Mouse (Mus musculus): ENCODE data around the gene Col5a3. TPM values are rescaled to one million over a fixed set of nuclear protein-coding genes. Genes with fewer than 3 reads are reported as not detected.
A peak's percentile ranks its signal among the peaks of the same experiment; 100 is the strongest.

The Col5a3 gene
- polyA plus RNA-seq, 1 experiment from 2014 or later: 0.14 TPM

DNA sequence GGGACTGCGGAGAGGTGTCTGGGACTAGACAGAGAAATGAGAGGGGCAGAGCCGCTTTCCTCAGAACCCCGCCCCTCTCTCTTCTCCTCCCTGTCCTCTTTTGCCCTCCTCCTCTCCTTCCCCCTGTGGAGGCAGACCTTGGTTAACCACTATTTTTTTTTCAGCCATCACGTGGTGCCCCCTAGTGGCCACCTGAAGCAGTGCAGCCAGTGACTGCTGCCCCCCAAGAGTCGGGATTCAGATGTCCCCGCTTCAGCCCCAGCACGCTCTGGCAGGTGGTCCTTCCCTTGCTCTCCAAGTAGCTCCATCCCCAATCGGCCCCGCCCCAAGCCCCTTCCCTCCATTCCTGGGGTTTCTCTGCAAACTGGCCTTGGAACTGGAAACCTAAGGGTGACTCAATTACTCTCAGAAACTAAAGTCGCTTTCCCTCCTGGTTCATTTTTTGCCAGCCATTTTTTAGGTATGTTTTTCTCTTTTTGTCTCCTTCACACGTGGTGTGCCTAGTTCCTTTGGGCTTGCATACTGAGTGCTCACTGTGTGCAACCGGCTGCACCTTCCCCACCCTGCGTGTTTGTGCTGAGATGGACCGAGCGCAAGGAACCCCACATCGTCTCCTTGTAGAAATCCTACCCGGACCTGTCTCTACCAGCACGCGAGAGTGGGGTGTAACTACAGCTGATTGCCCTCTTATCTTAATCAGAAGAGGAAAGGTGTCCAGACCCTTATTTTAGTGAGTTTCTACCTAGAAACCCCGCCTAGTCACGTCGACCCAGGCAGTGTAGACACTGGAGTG is 70.7 kb downstream of the Col5a3 start:
- DNase-seq (ENCODE audit: low spot score) (peak; percentile 40), ATAC-seq (replicated peaks; ENCODE audit: insufficient number of reproducible peaks, low FRiP score, low TSS enrichment, low read depth) (no peak)
- Histone ChIP-seq H3K4me1 (ENCODE audit: control insufficient read depth, insufficient read depth, low read length) (peaks cover 7% of the 10 kb centered on the region; the same call in 1 of the 2 replicates), H3K9me3 (replicated peaks; ENCODE audit: control insufficient read depth, low read length) (no peaks in the 10 kb centered on the region), H3K4me3 (ENCODE audit: low read depth, low read length) (no peak overlapping the region), H3K36me3 (replicated peaks; ENCODE audit: control insufficient read depth, insufficient read depth, low read depth, low read length) (no peaks in the 10 kb centered on the region), H3K4me2 (ENCODE audit: low read depth, low read length) (no peak overlapping the region), H3K27me3 (ENCODE audit: control insufficient read depth, insufficient read depth, low read length) (peaks cover 23% of the 10 kb centered on the region), H3K27ac (replicated peaks; ENCODE audit: low read depth, low read length) (no peak overlapping the region), H3K9ac (replicated peaks; ENCODE audit: low read length) (no peak overlapping the region)
- WGBS: 10% methylated on average over 22 of the region's 22 CpGs

DNA sequence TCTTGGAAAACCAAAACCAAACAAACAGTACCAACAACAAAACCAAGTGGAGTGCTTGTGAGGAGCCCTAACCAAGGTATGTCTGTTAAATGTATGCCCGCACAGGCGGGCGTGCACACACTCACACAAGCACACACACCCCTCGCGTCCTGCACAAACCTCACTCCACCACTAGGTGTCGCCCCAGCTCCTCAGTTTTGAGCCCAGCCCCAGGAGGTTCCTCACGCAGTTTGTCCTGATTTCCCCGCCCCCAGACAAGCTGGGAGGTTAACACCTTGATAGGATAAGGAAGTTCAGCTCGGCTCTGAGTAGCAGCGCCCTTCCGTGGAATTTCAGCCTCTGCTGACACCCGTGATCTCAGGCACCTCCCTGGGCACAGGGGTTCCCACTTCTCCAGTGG is 74.5 kb downstream of the Col5a3 start:
- Histone ChIP-seq H3K27ac (replicated peaks; ENCODE audit: low read depth, low read length) (no peak overlapping the region), H3K36me3 (replicated peaks; ENCODE audit: control insufficient read depth, insufficient read depth, low read depth, low read length) (no peaks in the 10 kb centered on the region), H3K4me3 (ENCODE audit: low read depth, low read length) (no peak overlapping the region), H3K4me2 (ENCODE audit: low read depth, low read length) (no peak overlapping the region), H3K27me3 (ENCODE audit: control insufficient read depth, insufficient read depth, low read length) (peaks cover 16% of the 10 kb centered on the region), H3K4me1 (ENCODE audit: control insufficient read depth, insufficient read depth, low read length) (0 out of 2 replicates have a peak, but pooled peaks cover under 1% of the 10 kb centered on the region), H3K9me3 (replicated peaks; ENCODE audit: control insufficient read depth, low read length) (no peaks in the 10 kb centered on the region), H3K9ac (replicated peaks; ENCODE audit: low read length) (no peak overlapping the region)
- ATAC-seq (replicated peaks; ENCODE audit: insufficient number of reproducible peaks, low FRiP score, low TSS enrichment, low read depth): peak; percentile 64
- peak; percentile 89 for DNase-seq (ENCODE audit: low spot score)
- WGBS: 2% methylated on average over 12 of the region's 12 CpGs

DNA sequence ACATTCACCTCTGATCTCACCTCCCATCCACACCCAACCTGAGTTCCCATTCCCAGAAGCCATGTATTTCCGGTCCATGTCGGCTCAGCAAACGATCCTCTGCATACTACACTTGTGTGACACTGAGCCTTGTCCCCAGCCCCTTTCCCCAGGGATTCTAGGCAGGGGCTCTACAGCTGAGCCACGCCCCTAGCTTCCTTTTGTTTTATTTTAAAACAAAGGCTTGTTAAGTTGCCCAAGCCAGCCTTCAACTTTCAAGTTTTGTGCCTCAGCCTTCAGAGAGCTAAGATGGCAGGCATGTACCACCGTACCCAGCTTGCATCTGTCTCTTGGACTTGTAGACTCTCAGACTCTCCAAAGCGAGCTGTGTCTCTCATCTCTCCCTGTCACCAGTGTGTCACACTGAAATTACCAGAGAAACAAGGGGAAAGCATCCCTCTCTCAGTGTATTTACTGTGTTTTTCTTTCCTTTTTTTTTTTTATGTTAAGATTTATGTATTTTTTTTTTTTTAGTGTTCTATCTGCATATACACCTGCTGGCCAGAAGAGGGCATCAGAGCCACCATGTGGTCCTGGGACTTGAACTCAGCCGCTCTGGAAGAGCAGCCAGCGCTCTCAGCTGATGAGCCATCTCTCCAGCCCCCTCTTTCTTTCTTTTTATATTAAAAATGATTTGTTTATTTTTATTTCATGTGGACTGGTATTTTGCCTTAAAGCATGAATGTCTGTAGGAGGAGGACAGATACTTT is 76.4 kb downstream of the Col5a3 start:
- WGBS: 51% methylated on average over 8 of the region's 8 CpGs
- H3K36me3 ChIP-seq (replicated peaks; ENCODE audit: control insufficient read depth, insufficient read depth, low read depth, low read length): no peaks in the 10 kb centered on the region
- DNase-seq (ENCODE audit: low spot score): peak; percentile 39
- H3K27ac ChIP-seq (replicated peaks; ENCODE audit: low read depth, low read length): no peak overlapping the region
- ATAC-seq (replicated peaks; ENCODE audit: insufficient number of reproducible peaks, low FRiP score, low TSS enrichment, low read depth): no peak
- no peak overlapping the region for H3K9ac ChIP-seq (replicated peaks; ENCODE audit: low read length)
- H3K4me3 ChIP-seq (ENCODE audit: low read depth, low read length): no peak overlapping the region
- no peaks in the 10 kb centered on the region for H3K9me3 ChIP-seq (replicated peaks; ENCODE audit: control insufficient read depth, low read length)
- no peaks in the 10 kb centered on the region for H3K4me1 ChIP-seq (ENCODE audit: control insufficient read depth, insufficient read depth, low read length)
- no peaks in the 10 kb centered on the region for H3K27me3 ChIP-seq (ENCODE audit: control insufficient read depth, insufficient read depth, low read length)
- no peak overlapping the region for H3K4me2 ChIP-seq (ENCODE audit: low read depth, low read length)

DNA sequence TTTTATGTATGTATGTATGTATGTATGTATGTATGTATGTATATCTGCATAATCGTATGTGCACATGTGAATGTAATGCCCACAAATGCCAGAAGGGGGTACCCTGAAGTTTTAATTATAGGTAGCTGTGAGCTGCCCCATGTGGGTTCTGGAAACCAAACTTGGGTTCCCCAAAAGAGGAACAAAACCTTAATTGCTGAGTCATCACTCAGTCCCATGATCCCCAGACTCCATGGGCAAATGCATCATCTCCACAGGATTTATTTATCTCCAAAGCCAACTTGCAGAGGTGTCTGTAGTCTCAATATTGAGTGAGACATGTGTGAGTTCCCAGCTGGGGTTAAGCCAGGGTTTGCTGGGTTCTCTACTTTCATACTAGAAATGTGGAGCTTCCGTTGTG is 77.6 kb downstream of the Col5a3 start:
- no peak for ATAC-seq (replicated peaks; ENCODE audit: insufficient number of reproducible peaks, low FRiP score, low TSS enrichment, low read depth)

DNA sequence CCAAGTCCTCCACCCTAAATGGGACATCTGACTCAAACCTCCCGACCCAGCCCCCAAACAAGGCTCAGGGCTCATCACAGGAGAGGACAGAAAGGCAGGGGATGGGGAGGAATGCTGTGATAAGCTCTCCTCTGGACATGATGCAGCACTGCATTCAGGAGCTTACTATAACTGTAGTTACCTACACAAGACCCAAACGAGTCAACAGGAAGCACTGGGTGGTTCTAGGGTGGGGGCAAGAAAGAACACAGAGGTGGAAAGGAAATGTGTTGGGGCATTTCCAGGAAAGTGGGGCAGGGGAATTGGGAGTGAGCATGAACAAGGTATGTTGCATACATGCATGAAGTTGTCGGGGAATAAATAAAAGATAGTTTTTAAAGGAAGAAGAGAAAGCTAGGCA is 80.2 kb downstream of the Col5a3 start:
- Histone ChIP-seq H3K4me1 (ENCODE audit: control insufficient read depth, insufficient read depth, low read length) (no peaks in the 10 kb centered on the region), H3K27me3 (ENCODE audit: control insufficient read depth, insufficient read depth, low read length) (peaks cover 2% of the 10 kb centered on the region; the same call in 1 of the 2 replicates), H3K4me2 (ENCODE audit: low read depth, low read length) (no peak overlapping the region), H3K36me3 (replicated peaks; ENCODE audit: control insufficient read depth, insufficient read depth, low read depth, low read length) (no peaks in the 10 kb centered on the region), H3K4me3 (ENCODE audit: low read depth, low read length) (no peak overlapping the region), H3K9me3 (replicated peaks; ENCODE audit: control insufficient read depth, low read length) (no peaks in the 10 kb centered on the region), H3K9ac (replicated peaks; ENCODE audit: low read length) (no peak overlapping the region), H3K27ac (replicated peaks; ENCODE audit: low read depth, low read length) (no peak overlapping the region)
- DNase-seq (ENCODE audit: low spot score): no peak
- no peak for ATAC-seq (replicated peaks; ENCODE audit: insufficient number of reproducible peaks, low FRiP score, low TSS enrichment, low read depth)
- WGBS: 65% methylated on average over 3 of the region's 3 CpGs

More for the DNA sequence above, 77.6 kb downstream of the Col5a3 start:
- WGBS: 91% methylated on average over 2 of the region's 2 CpGs
- no peak for DNase-seq (ENCODE audit: low spot score)
- Histone ChIP-seq H3K27ac (replicated peaks; ENCODE audit: low read depth, low read length) (no peak overlapping the region), H3K4me2 (ENCODE audit: low read depth, low read length) (no peak overlapping the region), H3K36me3 (replicated peaks; ENCODE audit: control insufficient read depth, insufficient read depth, low read depth, low read length) (no peaks in the 10 kb centered on the region), H3K9me3 (replicated peaks; ENCODE audit: control insufficient read depth, low read length) (no peaks in the 10 kb centered on the region), H3K27me3 (ENCODE audit: control insufficient read depth, insufficient read depth, low read length) (no peaks in the 10 kb centered on the region), H3K4me3 (ENCODE audit: low read depth, low read length) (no peak overlapping the region), H3K4me1 (ENCODE audit: control insufficient read depth, insufficient read depth, low read length) (no peaks in the 10 kb centered on the region), H3K9ac (replicated peaks; ENCODE audit: low read length) (no peak overlapping the region)

DNA sequence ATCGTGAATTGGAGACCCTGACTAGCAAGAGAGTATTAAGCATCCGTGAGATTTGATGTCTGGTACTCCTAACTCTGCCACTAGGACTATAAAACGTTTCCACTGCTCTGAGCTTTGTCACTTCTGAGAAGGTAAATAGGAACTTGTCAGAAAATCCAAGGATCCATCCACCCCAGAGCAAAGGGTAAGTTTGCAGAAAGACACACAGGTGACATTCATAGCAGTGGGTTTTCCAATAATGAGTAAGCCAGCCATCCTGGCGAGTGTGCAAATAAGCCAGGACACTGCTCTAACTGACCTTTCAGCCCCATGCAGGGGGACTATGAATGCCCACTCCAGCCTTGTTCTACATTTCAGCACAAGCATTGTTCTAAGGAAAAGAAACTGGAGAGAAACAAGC is 83.1 kb downstream of the Col5a3 start:
- H3K4me2 ChIP-seq (ENCODE audit: low read depth, low read length): no peak overlapping the region
- H3K27ac ChIP-seq (replicated peaks; ENCODE audit: low read depth, low read length): no peak overlapping the region
- WGBS: 63% methylated on average over 4 of the region's 4 CpGs
- DNase-seq (ENCODE audit: low spot score): no peak
- no peaks in the 10 kb centered on the region for H3K36me3 ChIP-seq (replicated peaks; ENCODE audit: control insufficient read depth, insufficient read depth, low read depth, low read length)
- no peaks in the 10 kb centered on the region for H3K4me1 ChIP-seq (ENCODE audit: control insufficient read depth, insufficient read depth, low read length)
- H3K4me3 ChIP-seq (ENCODE audit: low read depth, low read length): no peak overlapping the region
- peaks cover 24% of the 10 kb centered on the region for H3K27me3 ChIP-seq (ENCODE audit: control insufficient read depth, insufficient read depth, low read length)
- no peak overlapping the region for H3K9ac ChIP-seq (replicated peaks; ENCODE audit: low read length)
- ATAC-seq (replicated peaks; ENCODE audit: insufficient number of reproducible peaks, low FRiP score, low TSS enrichment, low read depth): no peak
- H3K9me3 ChIP-seq (replicated peaks; ENCODE audit: control insufficient read depth, low read length): no peaks in the 10 kb centered on the region

DNA sequence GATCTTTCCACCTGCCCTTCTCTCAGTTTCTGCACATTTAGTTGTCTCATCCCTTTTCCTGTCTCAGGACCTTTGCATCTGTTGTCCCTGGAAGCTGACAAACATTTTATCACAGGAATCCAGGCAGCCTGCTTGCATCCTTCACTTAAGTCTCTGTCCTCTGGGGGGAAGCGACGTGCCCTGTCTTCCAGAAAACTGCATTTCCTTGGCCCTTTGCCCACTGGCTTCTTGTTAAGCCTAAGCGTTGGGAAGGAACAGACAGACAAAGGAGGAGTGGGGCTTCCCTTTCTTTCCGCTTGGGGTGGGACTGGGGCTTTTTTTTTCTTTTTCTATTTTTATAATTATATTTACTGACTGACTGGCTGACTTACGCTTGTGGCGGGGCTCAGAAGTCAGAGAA is 85.4 kb downstream of the Col5a3 start:
- H3K9ac ChIP-seq (replicated peaks; ENCODE audit: low read length): no peak overlapping the region
- H3K27me3 ChIP-seq (ENCODE audit: control insufficient read depth, insufficient read depth, low read length): peaks cover 34% of the 10 kb centered on the region
- 65% methylated on average over 6 of the region's 6 CpGs for WGBS

DNA sequence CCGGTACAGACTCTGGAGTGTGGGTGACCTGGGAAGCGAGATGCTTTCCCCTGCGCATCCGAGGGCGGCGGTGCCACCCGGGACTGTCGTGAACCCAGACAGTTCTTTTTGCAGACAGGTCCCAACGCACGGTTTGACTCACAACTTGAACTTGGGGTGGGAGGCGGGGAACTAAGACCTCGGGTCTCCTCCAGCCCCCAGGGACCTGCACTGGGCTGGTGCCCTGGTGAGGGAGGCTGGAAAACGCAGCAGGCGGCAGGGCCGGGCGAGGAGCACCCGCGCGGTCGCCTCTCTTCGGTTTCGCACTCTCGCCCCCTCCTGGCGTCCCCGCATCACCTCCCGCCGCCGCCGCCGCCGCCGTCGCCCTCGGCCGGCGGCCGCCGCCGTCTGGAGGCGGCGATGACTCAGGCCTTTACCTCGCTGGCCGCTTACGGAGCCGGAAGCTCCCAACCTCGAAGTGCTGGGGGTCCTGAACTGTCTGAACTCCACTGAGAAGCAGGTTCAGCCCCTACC is 87.2 kb downstream of the Col5a3 start:
- Histone ChIP-seq H3K4me3 (ENCODE audit: low read depth, low read length) (peak overlapping the region; percentile 50), H3K9me3 (replicated peaks; ENCODE audit: control insufficient read depth, low read length) (no peaks in the 10 kb centered on the region), H3K4me1 (ENCODE audit: control insufficient read depth, insufficient read depth, low read length) (no peaks in the 10 kb centered on the region), H3K4me2 (ENCODE audit: low read depth, low read length) (peak overlapping the region; percentile 89), H3K27ac (replicated peaks; ENCODE audit: low read depth, low read length) (no peak overlapping the region), H3K27me3 (ENCODE audit: control insufficient read depth, insufficient read depth, low read length) (peaks cover 34% of the 10 kb centered on the region), H3K36me3 (replicated peaks; ENCODE audit: control insufficient read depth, insufficient read depth, low read depth, low read length) (no peaks in the 10 kb centered on the region), H3K9ac (replicated peaks; ENCODE audit: low read length) (peak overlapping the region; percentile 19; the same call in 1 of the 2 replicates)
- ATAC-seq (replicated peaks; ENCODE audit: insufficient number of reproducible peaks, low FRiP score, low TSS enrichment, low read depth) (peak; percentile 61), DNase-seq (ENCODE audit: low spot score) (peak; percentile 66)
- WGBS: under 1% methylated on average over 46 of the region's 46 CpGs

More for the DNA sequence above, 85.4 kb downstream of the Col5a3 start:
- H3K9me3 ChIP-seq (replicated peaks; ENCODE audit: control insufficient read depth, low read length): no peaks in the 10 kb centered on the region
- no peak for DNase-seq (ENCODE audit: low spot score)
- no peaks in the 10 kb centered on the region for H3K4me1 ChIP-seq (ENCODE audit: control insufficient read depth, insufficient read depth, low read length)
- H3K4me3 ChIP-seq (ENCODE audit: low read depth, low read length): no peak overlapping the region
- H3K36me3 ChIP-seq (replicated peaks; ENCODE audit: control insufficient read depth, insufficient read depth, low read depth, low read length): no peaks in the 10 kb centered on the region
- H3K27ac ChIP-seq (replicated peaks; ENCODE audit: low read depth, low read length): no peak overlapping the region
- no peak for ATAC-seq (replicated peaks; ENCODE audit: insufficient number of reproducible peaks, low FRiP score, low TSS enrichment, low read depth)
- H3K4me2 ChIP-seq (ENCODE audit: low read depth, low read length): no peak overlapping the region
